Mouse (Mus musculus): ENCODE measurements at regions not wholly inside any gene's neighbourhood (a gene's known extent, or its start where the extent isn't known, plus 50 kb on each side); places are given as distances from the start of the nearest gene placed in this dataset.

DNA sequence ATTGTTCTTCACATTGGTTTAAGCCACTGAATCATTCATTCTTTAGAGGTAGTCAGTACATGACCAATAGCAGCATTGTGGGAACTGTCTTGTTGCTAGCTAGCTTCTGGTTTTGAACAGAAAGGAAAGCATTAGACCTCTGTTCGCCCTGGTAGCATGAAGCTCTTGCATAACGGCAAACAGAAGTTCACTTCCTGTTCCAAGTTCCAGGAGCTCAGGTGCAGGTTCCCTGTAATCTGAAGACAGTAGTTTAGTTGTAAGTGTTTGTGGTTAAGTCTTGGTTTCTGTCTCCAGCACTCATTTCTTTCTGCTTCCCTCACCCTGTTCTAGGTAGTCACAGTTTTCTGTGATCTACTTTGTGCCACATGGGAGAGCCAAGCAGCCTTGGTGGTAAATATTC, 381.1 kb upstream of the Clnk start:
- TF ChIP-seq CTCF (IDR thresholded peaks at IDR 0.05; ENCODE audit: low read depth, low read length), result no peak
- no peak for TF ChIP-seq EP300 (IDR thresholded peaks at IDR 0.05; ENCODE audit: insufficient read depth, low read depth, low read length)
- TF ChIP-seq POLR2A (IDR thresholded peaks at IDR 0.05; ENCODE audit: insufficient read depth, low read length), result no peak

Measured in ES-Bruce4 (cell line).